Mouse (Mus musculus): ENCODE data around the gene Gdpd2.

DNA sequence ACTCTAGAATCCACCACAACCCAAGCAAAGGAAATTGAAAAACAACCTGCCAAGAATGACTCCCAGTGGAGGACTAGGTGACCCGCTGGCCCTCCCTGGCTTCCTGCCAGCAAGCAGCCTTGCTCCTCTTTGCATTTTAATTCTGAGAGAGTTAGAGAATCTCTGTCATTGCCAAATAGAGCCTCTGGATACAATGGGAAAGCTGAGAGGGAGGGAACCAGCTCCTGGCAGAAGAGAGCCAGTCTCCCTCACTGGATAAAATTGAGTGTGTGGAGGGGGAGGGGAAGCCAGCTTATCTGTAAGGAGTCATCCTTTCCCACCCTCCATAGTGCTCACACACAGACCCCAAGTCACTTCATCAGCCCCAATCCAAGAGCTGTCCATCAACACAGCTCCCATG lies 726 bp upstream of the Gdpd2 start:
- TF ChIP-seq POLR2A (IDR thresholded peaks at IDR 0.05; ENCODE audit: control insufficient read depth, low read depth, low read length) = no peak
- TF ChIP-seq CTCF (IDR thresholded peaks at IDR 0.05; ENCODE audit: control insufficient read depth, insufficient read depth, insufficient replicate concordance, low read depth, low read length) = no peak

Data from testis, adult 2 months (tissue).